Mouse (Mus musculus): ENCODE results near the gene Hoxc4. TPM values are rescaled to one million over a fixed set of nuclear protein-coding genes. Genes with fewer than 3 reads are reported as not detected.

The Hoxc4 gene
- total RNA-seq, 2 experiments from 2014 or later: 6.1 to 9.2 TPM

DNA sequence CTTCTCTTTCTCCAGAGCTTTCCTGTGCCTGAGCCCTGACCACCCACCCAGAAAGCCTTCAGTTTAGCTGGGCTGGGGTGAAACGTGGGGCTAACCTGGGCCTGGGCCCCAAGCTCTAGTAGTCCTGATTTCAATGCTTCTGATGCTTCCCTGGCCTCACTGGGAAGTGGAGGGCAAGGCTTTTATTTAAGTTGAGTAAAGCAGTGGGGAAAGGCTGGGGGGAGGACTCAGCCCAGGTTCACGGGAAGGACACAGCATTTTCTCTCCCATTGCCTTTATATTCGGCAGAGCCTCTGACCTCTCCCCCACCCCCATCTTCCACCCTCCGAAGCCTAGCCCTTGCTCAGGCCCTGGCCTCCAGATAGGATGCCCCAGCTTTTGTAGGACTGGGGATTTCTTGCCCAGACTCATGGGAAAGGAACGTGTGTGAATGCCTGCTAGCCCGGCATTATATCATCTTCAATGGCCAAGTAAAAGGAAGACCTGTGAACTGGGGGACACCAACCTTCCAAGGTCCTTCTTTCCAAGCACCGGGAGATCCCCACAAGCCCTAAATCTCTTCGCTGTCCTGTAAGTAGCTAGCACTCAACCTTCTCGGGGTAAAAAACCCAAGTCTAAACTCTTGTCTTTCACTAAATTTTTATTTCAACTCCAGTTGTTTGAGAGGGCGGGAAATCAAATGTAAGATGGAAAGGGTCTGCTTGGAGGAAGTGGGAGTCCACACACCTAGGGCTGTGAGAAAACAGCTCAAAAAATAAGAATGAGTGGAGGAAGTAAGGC lies 20.2 kb downstream of the Hoxc4 start:
- no peak for DNase-seq

- no peak for DNase-seq
Measured at GRCm38 (mm10) chr15:103039609-103040008, 20.9 kb downstream of the Hoxc4 start.

- no peak for DNase-seq
Measured at GRCm38 (mm10) chr15:103040601-103041000, 21.9 kb downstream of the Hoxc4 start.

GRCm38 (mm10) chr15:103041613-103042012 lies 22.9 kb downstream of the Hoxc4 start:
- DNase-seq: no peak

DNA sequence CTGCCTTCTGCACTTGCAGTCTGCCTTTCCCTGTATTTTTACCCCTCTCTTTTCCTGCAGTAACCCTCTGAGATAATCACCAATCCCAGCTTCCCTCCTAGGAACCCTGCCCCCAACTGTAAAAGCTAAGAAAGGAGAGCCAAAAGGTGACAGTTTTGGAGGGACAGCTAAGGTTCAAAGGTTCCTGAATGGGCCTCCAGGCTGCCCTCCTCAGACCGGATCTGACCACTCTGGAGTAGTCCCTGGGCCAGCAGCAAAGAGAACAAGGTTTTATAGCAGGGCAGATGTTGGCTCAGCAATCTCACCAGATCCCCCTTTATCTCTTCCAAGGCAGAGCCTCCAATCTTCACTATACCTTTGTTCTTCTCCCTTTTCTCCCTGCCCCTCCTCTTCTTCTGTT lies 23.5 kb downstream of the Hoxc4 start:
- no peak for DNase-seq

DNA sequence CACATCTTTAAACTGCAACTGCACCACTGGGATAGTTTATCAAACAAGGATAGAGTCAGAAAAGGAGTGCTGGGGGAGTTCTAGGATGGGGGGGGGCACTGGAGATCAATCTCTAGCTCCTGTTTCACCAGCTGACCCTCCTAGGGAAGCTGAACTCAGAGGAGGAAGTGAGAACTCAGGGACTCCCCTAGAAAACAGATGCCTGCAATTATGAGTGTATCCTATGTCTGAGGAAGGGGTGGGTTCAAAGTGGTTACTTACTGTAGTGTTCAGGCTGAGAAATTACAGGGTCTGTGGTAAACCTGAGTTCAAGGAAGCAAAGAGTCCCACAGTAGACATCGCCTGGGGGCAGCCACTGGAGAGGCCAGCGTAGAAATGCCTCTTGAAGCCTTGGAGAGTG lies 32.9 kb downstream of the Hoxc4 start:
- no peak for DNase-seq

GRCm38 (mm10) chr15:103053210-103053609 lies 34.5 kb downstream of the Hoxc4 start:
- DNase-seq: no peak

DNA sequence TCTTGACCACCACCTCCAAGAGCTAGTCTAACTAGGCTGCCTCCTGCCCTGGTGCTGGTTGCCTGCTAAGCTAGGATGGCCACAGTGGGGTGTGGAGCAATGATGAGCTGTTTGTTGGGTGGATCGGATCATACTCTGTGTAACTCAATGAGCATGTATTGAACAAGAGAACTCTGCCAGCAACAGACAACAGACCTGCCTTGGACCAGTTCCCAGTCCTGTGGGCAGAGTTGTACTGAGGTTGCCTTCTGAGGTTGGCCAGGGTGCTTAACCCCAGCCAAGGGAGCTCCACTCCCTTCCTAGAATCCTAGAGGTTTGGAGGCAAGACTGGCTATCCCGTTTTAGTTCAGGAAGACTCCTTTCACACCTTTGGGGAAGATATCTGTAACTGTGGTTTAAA lies 37.7 kb downstream of the Hoxc4 start:
- no peak for DNase-seq

GRCm38 (mm10) chr15:103058715-103059114 lies 40.0 kb downstream of the Hoxc4 start:
- peak; percentile 14 for DNase-seq

DNA sequence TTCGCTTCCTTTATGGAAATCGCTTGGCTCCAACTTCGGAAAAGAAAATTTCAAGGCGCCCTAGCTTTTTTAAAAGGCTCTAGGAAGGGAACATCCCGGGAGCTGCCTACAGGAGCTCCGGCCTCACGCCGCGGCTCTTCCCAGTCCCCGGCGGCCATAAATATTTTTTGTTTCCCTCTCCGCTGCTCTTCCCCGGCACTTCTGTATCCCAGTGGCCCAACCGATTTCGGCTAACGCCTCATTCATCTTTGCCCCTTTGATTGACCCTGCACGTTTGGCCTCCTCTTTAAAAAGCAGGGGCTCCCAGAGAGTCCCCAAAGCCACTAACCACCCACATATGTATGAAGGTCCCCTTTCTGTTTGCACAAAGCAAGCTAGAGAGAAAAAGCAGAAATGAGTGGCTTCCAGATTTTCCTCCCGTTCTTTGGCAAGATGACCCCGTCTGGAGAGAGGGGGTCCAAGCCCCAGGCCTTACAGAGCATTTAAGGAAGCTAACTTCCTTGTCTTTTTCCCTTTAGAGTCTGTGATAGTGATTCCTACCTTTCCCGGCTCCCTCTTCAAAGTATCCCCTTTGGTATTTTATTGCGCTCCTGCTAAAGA lies 40.8 kb downstream of the Hoxc4 start:
- peak; percentile 26 for DNase-seq

GRCm38 (mm10) chr15:103060021-103060340 lies 41.2 kb downstream of the Hoxc4 start:
- DNase-seq: peak; percentile 32

GRCm38 (mm10) chr15:103060341-103061130 lies 41.8 kb downstream of the Hoxc4 start:
- DNase-seq: peak; percentile 48

DNA sequence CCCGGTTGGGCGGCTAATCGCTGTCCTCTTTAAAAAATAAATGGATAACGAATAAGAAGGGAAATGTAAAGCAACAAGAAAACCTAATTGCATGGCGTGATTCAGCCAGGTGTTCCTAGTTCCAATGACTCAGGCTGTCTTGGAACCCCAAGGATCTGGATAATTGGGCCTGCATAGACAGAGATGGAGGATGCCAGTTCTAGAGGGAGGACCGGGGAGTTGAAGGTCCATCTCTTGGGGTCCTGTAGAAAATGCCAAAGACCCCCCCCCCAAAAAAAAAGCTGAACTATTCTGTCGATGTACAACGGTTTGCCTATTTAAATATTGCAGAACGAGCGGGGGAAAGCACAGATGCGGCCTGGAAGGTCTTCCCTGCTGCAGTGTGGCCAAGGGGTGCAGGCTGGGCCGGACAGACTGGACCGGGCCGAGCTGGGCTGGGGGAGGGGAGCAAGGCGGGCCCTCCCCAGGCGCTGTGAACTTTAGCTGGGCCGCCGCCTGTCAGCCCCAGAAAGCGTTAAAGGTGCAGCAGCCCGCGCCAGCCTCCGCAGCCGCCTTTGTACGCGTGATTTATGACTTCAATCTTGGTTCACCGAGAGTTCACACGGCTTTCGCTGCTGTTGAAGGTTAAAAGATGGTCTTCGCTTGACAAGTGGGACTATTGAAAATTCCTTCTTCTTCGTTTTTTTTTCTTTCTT lies 42.5 kb downstream of the Hoxc4 start:
- DNase-seq: peak; percentile 74

DNA sequence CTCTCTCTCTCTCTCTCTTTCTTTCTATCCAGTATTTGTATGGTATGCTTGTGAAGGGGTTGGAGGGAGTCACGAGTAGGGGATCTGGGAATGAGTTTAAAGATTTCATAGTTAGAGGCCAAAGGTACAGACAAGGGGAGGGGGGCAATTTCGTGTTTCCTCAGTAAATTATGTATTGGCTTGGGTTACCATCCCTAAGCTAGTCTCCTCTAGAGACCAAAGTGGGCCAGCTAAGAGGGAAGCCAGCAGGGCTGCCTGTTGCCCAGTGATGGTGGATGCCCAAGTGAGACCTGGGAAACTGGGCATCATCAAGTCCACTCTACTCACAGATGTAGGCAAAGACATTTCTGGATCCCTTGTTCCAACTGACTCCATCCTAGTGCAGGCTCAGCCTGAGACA lies 43.3 kb downstream of the Hoxc4 start:
- DNase-seq: peak; percentile 12

- no peak for DNase-seq
Measured at GRCm38 (mm10) chr15:103065642-103066041, 46.9 kb downstream of the Hoxc4 start.

DNA sequence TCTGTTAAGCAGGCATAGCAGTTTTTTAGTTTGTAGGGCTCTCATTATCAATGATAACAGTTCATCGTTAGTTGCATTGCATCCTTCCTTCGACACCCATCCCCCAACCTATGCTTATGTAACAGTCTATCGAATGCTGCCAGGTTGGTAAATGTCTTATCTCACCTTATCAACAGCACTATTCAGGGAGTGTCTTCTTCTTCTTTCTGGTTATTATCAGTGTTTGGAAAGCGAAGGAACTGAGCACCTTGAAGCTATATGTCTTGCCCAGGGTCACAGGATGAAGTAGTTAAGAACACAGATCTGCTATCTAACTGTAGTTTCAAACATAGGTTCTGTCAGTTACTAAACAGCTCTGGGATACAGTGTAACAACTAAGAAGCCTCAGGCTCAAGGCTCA lies 49.0 kb downstream of the Hoxc4 start:
- no peak for DNase-seq

DNA sequence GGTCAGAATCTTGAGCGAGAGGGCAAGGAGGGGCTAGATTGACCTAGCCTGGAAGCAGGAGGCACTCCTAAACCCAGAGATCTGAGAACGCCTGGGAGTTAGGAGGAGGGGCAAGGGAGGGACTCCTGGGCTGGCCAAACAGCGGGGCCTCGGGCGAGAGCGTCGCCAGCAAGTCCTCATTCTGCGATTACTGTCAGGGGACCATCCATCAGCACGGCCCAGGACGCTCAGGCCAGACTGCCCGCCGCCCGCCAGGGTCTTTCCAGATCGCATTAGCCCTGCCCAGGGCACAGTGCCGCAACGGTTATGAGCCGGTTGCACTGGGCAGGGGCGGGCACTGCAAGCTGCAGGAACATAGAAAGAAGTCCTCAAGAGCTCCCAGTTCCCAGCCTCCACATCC lies 50.4 kb downstream of the Hoxc4 start:
- peak; percentile 72 for DNase-seq

- DNase-seq: peak; percentile 50
Measured at GRCm38 (mm10) chr15:103071266-103071665, 52.5 kb downstream of the Hoxc4 start.

DNA sequence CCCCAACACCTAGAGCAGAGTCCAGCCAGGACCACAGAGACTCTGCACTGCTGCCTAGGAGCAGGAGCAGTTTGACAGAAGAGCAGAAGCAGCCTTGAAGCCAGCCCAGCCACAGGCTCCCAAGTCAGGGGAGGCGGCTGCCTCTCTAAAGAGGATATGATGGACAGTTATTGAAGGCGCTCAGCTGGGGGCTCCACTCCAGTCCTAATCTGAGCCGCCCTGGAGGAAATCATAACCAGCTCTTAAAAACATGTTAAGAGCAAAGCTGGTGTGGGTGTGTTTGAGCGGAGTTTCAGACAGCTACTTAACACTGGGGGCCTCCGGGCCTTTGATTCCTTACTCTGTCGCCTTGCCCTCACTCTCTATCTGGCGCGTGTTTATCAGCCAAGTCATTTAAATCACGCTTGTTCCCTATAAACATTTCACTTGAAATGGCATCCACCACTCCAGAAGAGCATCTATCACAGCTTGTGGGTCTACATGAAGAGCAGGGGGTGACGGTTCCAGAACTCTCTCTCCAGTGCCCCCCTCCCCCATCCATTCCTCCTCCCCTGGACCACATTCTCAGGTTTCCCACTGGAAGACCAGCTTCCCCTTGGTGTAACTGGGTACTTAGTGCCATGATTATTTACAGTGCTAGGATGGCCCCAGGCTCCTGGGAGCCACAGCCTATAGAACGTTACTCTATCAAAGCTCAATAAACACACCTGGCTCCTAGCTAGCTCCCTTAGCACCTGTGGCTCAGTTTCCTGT lies 56.1 kb downstream of the Hoxc4 start:
- no peak for DNase-seq

DNA sequence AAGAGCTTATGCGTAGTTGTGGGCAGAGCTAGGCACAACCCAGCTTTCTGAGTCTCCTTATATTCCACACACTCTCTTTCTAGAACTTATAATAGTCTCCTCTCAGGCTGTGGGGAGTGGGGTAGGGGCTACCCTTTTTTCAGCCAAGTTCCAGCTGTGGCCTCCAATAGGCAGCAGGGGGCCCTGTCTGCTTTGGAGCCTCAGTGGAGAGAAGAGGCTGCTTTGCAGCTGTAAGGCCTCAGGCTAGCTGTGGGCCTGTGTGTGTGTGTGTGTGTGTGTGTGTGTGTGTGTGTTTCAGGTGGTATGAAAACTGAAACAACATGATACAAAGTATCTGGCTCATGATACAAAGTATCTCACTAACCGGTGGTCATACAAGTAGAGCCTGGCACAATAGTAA lies 58.9 kb downstream of the Hoxc4 start:
- no peak for DNase-seq

GRCm38 (mm10) chr15:103082622-103083021 lies 63.9 kb downstream of the Hoxc4 start:
- DNase-seq: no peak

DNA sequence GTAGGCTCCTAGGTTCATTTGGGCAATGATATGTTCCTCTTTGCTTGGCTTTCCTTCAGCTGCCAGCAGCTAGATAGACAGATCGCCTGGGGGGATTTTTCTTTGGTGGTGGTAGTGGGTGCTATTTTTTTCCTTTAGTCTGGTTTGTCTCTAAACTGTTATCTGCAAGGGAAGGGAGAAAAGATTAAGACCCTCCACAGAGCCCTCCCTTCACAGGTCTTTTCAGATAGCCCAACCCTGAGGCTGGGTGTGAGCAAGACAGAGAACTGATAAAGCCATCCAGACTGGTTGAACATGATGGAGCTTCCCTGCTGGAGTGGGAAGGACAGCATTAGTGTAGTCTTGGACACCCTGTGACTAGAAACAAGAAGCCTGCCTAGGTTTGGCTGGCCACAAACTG lies 64.9 kb downstream of the Hoxc4 start:
- no peak for DNase-seq
